Mouse (Mus musculus): ENCODE results near the gene Yipf1.

DNA sequence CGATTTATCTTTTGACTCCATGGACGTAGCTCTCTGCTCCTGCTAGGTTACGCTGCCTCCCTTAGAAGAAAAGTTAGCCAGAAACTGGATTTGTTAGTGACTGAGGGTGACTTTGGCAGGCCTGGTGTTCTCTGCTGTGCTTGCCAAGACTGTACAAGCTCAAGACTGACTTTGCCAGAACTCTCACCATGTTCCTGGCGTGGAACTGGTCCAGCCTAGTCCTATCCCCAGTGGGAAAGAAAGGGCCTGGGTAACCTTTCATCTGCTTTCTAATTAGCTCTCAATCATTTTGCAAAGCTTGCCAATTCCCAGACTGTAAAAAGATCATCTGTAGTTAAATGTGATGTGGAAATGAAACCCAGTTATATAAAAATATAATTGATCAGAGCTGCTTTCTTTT lies 72.9 kb downstream of the Yipf1 start:
- TF ChIP-seq EP300 (IDR thresholded peaks at IDR 0.05; ENCODE audit: low read depth) (no peak), CTCF (IDR thresholded peaks at IDR 0.05; ENCODE audit: low read depth) (no peak)
